Comparison of ENCODE assay signal across 9 mouse cellular contexts in the genomic region with DNA sequence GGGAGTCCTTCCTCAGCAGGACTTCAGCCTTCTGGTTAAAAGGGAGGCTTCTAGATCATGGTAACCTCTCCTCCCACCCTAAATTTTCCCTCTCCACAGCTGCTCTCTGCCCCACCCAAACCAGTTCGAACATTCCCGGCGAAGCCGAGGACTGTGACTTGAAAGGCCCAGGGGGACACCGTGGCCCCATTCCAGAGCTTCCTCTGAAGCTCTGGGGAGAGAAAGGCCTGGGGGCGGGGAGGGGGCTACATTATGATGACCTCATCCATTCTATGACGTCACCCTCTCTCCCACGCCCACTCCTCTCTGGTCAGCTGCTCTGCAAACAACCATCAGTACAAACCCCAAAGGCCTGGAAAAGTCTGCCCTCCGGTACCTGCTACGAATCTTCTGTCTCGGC. TPM values are rescaled to one million over a fixed set of nuclear protein-coding genes. Genes with fewer than 3 reads are reported as not detected.
DNase-seq lines count a peak whose midpoint lies in the region; ATAC-seq lines count a peak whose summit lies in the region.
"Had no signal": no experiment of that assay in that cellular context is flagged by ENCODE, and none has a peak within 500 bp of the region (broad histone marks: within the 10 kb centered on the region; RNA-seq: fewer than 3 reads in every experiment).

A gene (plus strand): TSS at position 303 of the 400 bp plus-strand sequence.

- peak within 1 kb of the TSS; percentile 78 for H3K4me2 ChIP-seq in heart, embryonic 11.5 days
- H3K4me2 ChIP-seq in hindbrain, embryonic 15.5 days: peak within 1 kb of the TSS; percentile 63
- H3K4me2 ChIP-seq in midbrain, embryonic 15.5 days: peak within 1 kb of the TSS; percentile 74

- H3K4me1 ChIP-seq in heart, embryonic 11.5 days (ENCODE audit: control insufficient read depth, insufficient read depth, low read length): peaks cover 12% of the 10 kb centered on the region
- H3K4me1 ChIP-seq in brown adipose tissue, adult 24 weeks (ENCODE audit: control insufficient read depth, insufficient read depth, insufficient read length, low read length): peaks cover 5% of the 10 kb centered on the region; the same call in 1 of the 2 replicates
- H3K4me1 ChIP-seq in hindbrain, embryonic 15.5 days (replicated peaks): peaks cover 25% of the 10 kb centered on the region
- H3K4me1 ChIP-seq in midbrain, embryonic 15.5 days: peaks cover 13% of the 10 kb centered on the region

- H3K9me3 ChIP-seq in heart, embryonic 11.5 days (replicated peaks; ENCODE audit: control insufficient read depth, low read length): no peaks in the 10 kb centered on the region
- H3K9me3 ChIP-seq in hindbrain, embryonic 15.5 days: no peaks in the 10 kb centered on the region
- no peaks in the 10 kb centered on the region for H3K9me3 ChIP-seq in midbrain, embryonic 15.5 days

- ATAC-seq in heart, embryonic 11.5 days (replicated peaks; ENCODE audit: insufficient number of reproducible peaks, low FRiP score, low TSS enrichment): no peak
- ATAC-seq in hindbrain, embryonic 15.5 days (ENCODE audit: low FRiP score, low read depth): no peak
- ATAC-seq in midbrain, embryonic 15.5 days (replicated peaks): no peak

- H3K9ac ChIP-seq in heart, embryonic 11.5 days (ENCODE audit: low read depth, low read length): peak within 1 kb of the TSS; percentile 79
- H3K9ac ChIP-seq in hindbrain, embryonic 15.5 days: peak within 1 kb of the TSS; percentile 35; the same call in 1 of the 2 replicates
- peak within 1 kb of the TSS; percentile 46; the same call in 1 of the 2 replicates for H3K9ac ChIP-seq in midbrain, embryonic 15.5 days

- 0 out of 2 replicates have a peak, but pooled peaks cover 2% of the 10 kb centered on the region for H3K27me3 ChIP-seq in heart, embryonic 11.5 days (ENCODE audit: control insufficient read depth, insufficient read depth, low read length)
- H3K27me3 ChIP-seq in hindbrain, embryonic 15.5 days: no peaks in the 10 kb centered on the region
- 0 out of 2 replicates have a peak, but pooled peaks cover 7% of the 10 kb centered on the region for H3K27me3 ChIP-seq in midbrain, embryonic 15.5 days (replicated peaks)

- H3K4me3 ChIP-seq in heart, embryonic 11.5 days (ENCODE audit: low read depth, low read length): peak within 1 kb of the TSS; percentile 41
- H3K4me3 ChIP-seq in brown adipose tissue, adult 24 weeks (ENCODE audit: insufficient read depth, low read depth, low read length): peak within 1 kb of the TSS; percentile 41; the same call in 1 of the 2 replicates
- H3K4me3 ChIP-seq in hindbrain, embryonic 15.5 days: peak within 1 kb of the TSS; percentile 33
- H3K4me3 ChIP-seq in midbrain, embryonic 15.5 days: peak within 1 kb of the TSS; percentile 37

- DNase-seq in heart, adult 9 months (ENCODE audit: low spot score in 2 of 2): no peak
- no peak for DNase-seq in adrenal gland, postnatal 4 days (ENCODE audit: low spot score in 2 of 2)
- DNase-seq in adrenal gland, adult 8-10 months: no peak
- no peak for DNase-seq in ovary, postnatal 36 days (ENCODE audit: low spot score)

- WGBS in heart, embryonic 11.5 days (ENCODE audit: insufficient replicate concordance): 65% methylated on average over 11 of the region's 11 CpGs
- WGBS in hindbrain, embryonic 15.5 days: 77% methylated on average over 11 of the region's 11 CpGs
- 86% methylated on average over 11 of the region's 11 CpGs for WGBS in midbrain, embryonic 15.5 days

- peak within 1 kb of the TSS; percentile 64; the same call in 1 of the 2 replicates for H3K27ac ChIP-seq in heart, embryonic 11.5 days (ENCODE audit: low read depth, low read length)
- no peak within 1 kb of the TSS for H3K27ac ChIP-seq in brown adipose tissue, adult 24 weeks (replicated peaks; ENCODE audit: low read depth, low read length)
- 0 out of 2 replicates have a peak within 1 kb of the TSS, but pooled peaks have one; percentile 23 for H3K27ac ChIP-seq in hindbrain, embryonic 15.5 days (replicated peaks)
- no peak within 1 kb of the TSS for H3K27ac ChIP-seq in midbrain, embryonic 15.5 days

- H3K36me3 ChIP-seq in heart, embryonic 11.5 days (ENCODE audit: control insufficient read depth, insufficient read depth, low read length): no peaks in the 10 kb centered on the region
- no peaks in the 10 kb centered on the region for H3K36me3 ChIP-seq in hindbrain, embryonic 15.5 days
- no peaks in the 10 kb centered on the region for H3K36me3 ChIP-seq in midbrain, embryonic 15.5 days (replicated peaks)

RNA-seq across cellular contexts. Expression of the gene that starts here (rescaled TPM):
- not detected in 2 replicates for polyA plus RNA-seq in heart, embryonic 11.5 days (2014; fragmentation: Nextera tagmentation; extraction: Ambion mirVana)
- not detected in 2 replicates for polyA plus RNA-seq in brown adipose tissue, adult 24 weeks (2012; ENCODE audit: insufficient read depth, insufficient read length, missing spikeins)
- not detected in 2 replicates for polyA plus RNA-seq in hindbrain, embryonic 15.5 days (2015; fragmentation: Nextera tagmentation; extraction: Ambion mirVana)
- polyA plus RNA-seq in midbrain, embryonic 15.5 days (2015; fragmentation: Nextera tagmentation; extraction: Ambion mirVana): not detected in 2 replicates
- total RNA-seq in adrenal gland, postnatal 4 days (2021): under 1 TPM in 1 of 2 experiments, not detected in 1; 0.20 TPM
- total RNA-seq in adrenal gland, adult 8-10 months (2022): not detected
- polyA plus RNA-seq: CD4-positive, CD25-positive, alpha-beta regulatory T cell, adult 4 months had no signal

Comparison
In these comparisons a context has a peak if more than half of its experiments do, and no peak if none do; other contexts are left out.
1. H3K27ac ChIP-seq: peak in heart, embryonic 11.5 days (single experiment) and hindbrain, embryonic 15.5 days (single experiment); none in brown adipose tissue, adult 24 weeks (single experiment) and midbrain, embryonic 15.5 days (single experiment).
2. Peak in every context shown above with its lines, with median percentiles within 50 percentile points of each other: H3K4me2 ChIP-seq, H3K4me3 ChIP-seq and H3K9ac ChIP-seq.